Mouse (Mus musculus): ENCODE results near the gene Atrip. TPM values are rescaled to one million over a fixed set of nuclear protein-coding genes. Genes with fewer than 3 reads are reported as not detected.
A peak's percentile ranks its signal among the peaks of the same experiment; 100 is the strongest.

Gene Atrip
- 27.3 and 29.6 TPM in 2 replicates for polyA plus RNA-seq (2014; fragmentation: Nextera tagmentation; extraction: Ambion mirVana)

GRCm38 (mm10) chr9:109073661-109074573 lies at the start of gene Atrip:
TSS of gene Atrip (minus strand) at chr9:109074124.
- Histone ChIP-seq H3K4me1 (ENCODE audit: control insufficient read depth, insufficient read depth, low read length) (peaks cover 9% of the 10 kb centered on the region), H3K27me3 (replicated peaks; ENCODE audit: control insufficient read depth, insufficient read depth, low read length) (no peaks in the 10 kb centered on the region), H3K36me3 (ENCODE audit: control insufficient read depth, insufficient read depth, low read length) (peaks cover 38% of the 10 kb centered on the region), H3K9ac (ENCODE audit: low read length) (peak within 1 kb of the TSS; percentile 89), H3K4me2 (ENCODE audit: low read length) (peak within 1 kb of the TSS; percentile 92), H3K4me3 (ENCODE audit: low read depth, low read length) (peak within 1 kb of the TSS; percentile 82), H3K27ac (ENCODE audit: low read depth, low read length) (peak within 1 kb of the TSS; percentile 68), H3K9me3 (replicated peaks; ENCODE audit: control insufficient read depth, low read length) (no peaks in the 10 kb centered on the region)
- ATAC-seq (peak; percentile 100), DNase-seq (ENCODE audit: low spot score) (peak; percentile 95)
- WGBS, result under 1% methylated on average over 57 of the region's 57 CpGs

DNA sequence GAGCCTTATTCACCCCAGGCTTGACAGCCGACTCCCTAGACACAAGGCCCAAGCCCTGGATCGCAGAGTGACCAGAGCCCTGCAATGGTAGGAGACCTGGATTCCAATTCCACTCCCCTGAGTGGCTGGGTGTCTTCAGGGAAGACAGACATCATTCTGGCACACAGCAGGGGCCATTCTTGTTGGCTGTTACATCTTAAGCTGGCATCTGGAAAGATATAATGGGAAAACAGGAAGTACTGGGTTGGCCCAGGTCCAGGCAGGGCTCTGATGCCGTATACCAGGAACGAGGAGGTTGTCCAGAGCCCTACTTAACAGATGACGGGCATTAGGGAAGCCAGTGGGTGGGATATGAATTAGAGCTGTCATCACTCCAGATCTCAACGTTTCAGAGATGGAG lies 49.3 kb upstream of the Atrip start:
- H3K27me3 ChIP-seq (replicated peaks; ENCODE audit: control insufficient read depth, insufficient read depth, low read length), result no peaks in the 10 kb centered on the region
- H3K36me3 ChIP-seq (ENCODE audit: control insufficient read depth, insufficient read depth, low read length), result peaks cover 20% of the 10 kb centered on the region
- no peak overlapping the region for H3K9ac ChIP-seq (ENCODE audit: low read length)
- no peak for ATAC-seq
- no peaks in the 10 kb centered on the region for H3K4me1 ChIP-seq (ENCODE audit: control insufficient read depth, insufficient read depth, low read length)
- H3K9me3 ChIP-seq (replicated peaks; ENCODE audit: control insufficient read depth, low read length), result no peaks in the 10 kb centered on the region
- H3K27ac ChIP-seq (ENCODE audit: low read depth, low read length), result no peak overlapping the region
- H3K4me2 ChIP-seq (ENCODE audit: low read length), result no peak overlapping the region
- DNase-seq (ENCODE audit: low spot score), result peak; percentile 20
- WGBS, result 59% methylated on average over 6 of the region's 6 CpGs
- H3K4me3 ChIP-seq (ENCODE audit: low read depth, low read length), result no peak overlapping the region

GRCm38 (mm10) chr9:109122553-109123085 lies 48.7 kb upstream of the Atrip start:
- H3K27me3 ChIP-seq (replicated peaks; ENCODE audit: control insufficient read depth, insufficient read depth, low read length), result no peaks in the 10 kb centered on the region
- no peak overlapping the region for H3K4me2 ChIP-seq (ENCODE audit: low read length)
- H3K4me3 ChIP-seq (ENCODE audit: low read depth, low read length), result no peak overlapping the region
- WGBS, result 44% methylated on average over 2 of the region's 2 CpGs
- no peak overlapping the region for H3K27ac ChIP-seq (ENCODE audit: low read depth, low read length)
- no peak overlapping the region for H3K9ac ChIP-seq (ENCODE audit: low read length)
- H3K4me1 ChIP-seq (ENCODE audit: control insufficient read depth, insufficient read depth, low read length), result no peaks in the 10 kb centered on the region
- H3K36me3 ChIP-seq (ENCODE audit: control insufficient read depth, insufficient read depth, low read length), result peaks cover 26% of the 10 kb centered on the region
- DNase-seq (ENCODE audit: low spot score), result peak; percentile 72
- ATAC-seq, result peak; percentile 21; the same call in 1 of the 2 replicates
- no peaks in the 10 kb centered on the region for H3K9me3 ChIP-seq (replicated peaks; ENCODE audit: control insufficient read depth, low read length)

DNA sequence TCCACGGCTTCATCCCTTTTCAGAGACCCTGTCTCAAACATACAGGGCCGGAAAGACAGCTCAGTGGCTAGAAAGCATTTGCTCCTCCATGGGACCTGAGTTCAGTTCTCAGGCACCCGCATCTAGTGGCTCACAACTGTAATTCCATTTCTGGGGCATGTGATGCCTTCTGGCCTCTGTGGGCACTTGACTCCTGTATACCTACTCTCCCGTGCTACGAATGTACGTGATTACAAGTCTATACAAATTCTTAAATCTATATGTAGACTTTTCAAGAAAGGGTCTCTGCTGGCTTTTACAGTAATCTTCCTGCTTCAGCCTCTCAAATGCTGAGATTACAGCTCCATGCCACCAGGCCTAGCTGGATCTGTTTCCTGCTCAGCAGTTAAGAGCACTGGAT lies 47.0 kb upstream of the Atrip start:
- Histone ChIP-seq H3K27ac (ENCODE audit: low read depth, low read length) (no peak overlapping the region), H3K4me3 (ENCODE audit: low read depth, low read length) (no peak overlapping the region), H3K36me3 (ENCODE audit: control insufficient read depth, insufficient read depth, low read length) (peaks cover 43% of the 10 kb centered on the region), H3K4me2 (ENCODE audit: low read length) (no peak overlapping the region), H3K4me1 (ENCODE audit: control insufficient read depth, insufficient read depth, low read length) (no peaks in the 10 kb centered on the region), H3K9me3 (replicated peaks; ENCODE audit: control insufficient read depth, low read length) (no peaks in the 10 kb centered on the region), H3K27me3 (replicated peaks; ENCODE audit: control insufficient read depth, insufficient read depth, low read length) (no peaks in the 10 kb centered on the region), H3K9ac (ENCODE audit: low read length) (no peak overlapping the region)
- DNase-seq (ENCODE audit: low spot score) (no peak), ATAC-seq (no peak)
- 91% methylated on average over 6 of the region's 6 CpGs for WGBS

GRCm38 (mm10) chr9:109119571-109119970 lies 45.6 kb upstream of the Atrip start:
- Histone ChIP-seq H3K27ac (ENCODE audit: low read depth, low read length) (no peak overlapping the region), H3K36me3 (ENCODE audit: control insufficient read depth, insufficient read depth, low read length) (peaks cover 57% of the 10 kb centered on the region), H3K9ac (ENCODE audit: low read length) (no peak overlapping the region), H3K9me3 (replicated peaks; ENCODE audit: control insufficient read depth, low read length) (no peaks in the 10 kb centered on the region), H3K27me3 (replicated peaks; ENCODE audit: control insufficient read depth, insufficient read depth, low read length) (no peaks in the 10 kb centered on the region), H3K4me2 (ENCODE audit: low read length) (no peak overlapping the region), H3K4me1 (ENCODE audit: control insufficient read depth, insufficient read depth, low read length) (no peaks in the 10 kb centered on the region), H3K4me3 (ENCODE audit: low read depth, low read length) (no peak overlapping the region)
- 94% methylated on average over 9 of the region's 9 CpGs for WGBS
- DNase-seq (ENCODE audit: low spot score) (no peak), ATAC-seq (no peak)

GRCm38 (mm10) chr9:109118106-109118505 lies 44.2 kb upstream of the Atrip start:
- DNase-seq (ENCODE audit: low spot score), result no peak
- Histone ChIP-seq H3K4me1 (ENCODE audit: control insufficient read depth, insufficient read depth, low read length) (no peaks in the 10 kb centered on the region), H3K9me3 (replicated peaks; ENCODE audit: control insufficient read depth, low read length) (no peaks in the 10 kb centered on the region), H3K27ac (ENCODE audit: low read depth, low read length) (no peak overlapping the region), H3K9ac (ENCODE audit: low read length) (no peak overlapping the region), H3K4me3 (ENCODE audit: low read depth, low read length) (no peak overlapping the region), H3K36me3 (ENCODE audit: control insufficient read depth, insufficient read depth, low read length) (peaks cover 71% of the 10 kb centered on the region), H3K4me2 (ENCODE audit: low read length) (no peak overlapping the region), H3K27me3 (replicated peaks; ENCODE audit: control insufficient read depth, insufficient read depth, low read length) (no peaks in the 10 kb centered on the region)
- WGBS, result 92% methylated on average over 4 of the region's 4 CpGs
- ATAC-seq, result no peak

DNA sequence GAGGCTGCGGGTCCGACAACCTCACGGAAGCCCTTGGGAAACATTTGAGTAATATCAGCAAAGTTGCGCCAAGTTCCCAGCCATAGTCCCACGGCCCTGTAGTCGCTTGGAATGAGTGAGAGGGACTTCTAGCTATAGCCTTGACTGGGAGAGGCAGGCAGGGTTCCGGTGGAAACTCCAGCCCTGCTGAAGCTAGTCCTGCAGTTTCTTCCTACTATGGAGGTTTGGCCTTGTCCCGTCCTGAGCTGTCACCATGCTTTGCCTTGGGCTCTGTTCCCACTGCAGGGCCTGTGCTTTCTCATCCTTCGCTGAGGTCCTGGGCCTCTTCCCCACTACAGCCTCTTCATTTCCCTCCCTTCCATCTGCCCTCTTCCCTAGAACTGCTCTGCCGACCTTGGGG lies 42.3 kb upstream of the Atrip start:
- Histone ChIP-seq H3K27ac (ENCODE audit: low read depth, low read length) (no peak overlapping the region), H3K4me3 (ENCODE audit: low read depth, low read length) (no peak overlapping the region), H3K4me2 (ENCODE audit: low read length) (no peak overlapping the region), H3K9ac (ENCODE audit: low read length) (no peak overlapping the region), H3K9me3 (replicated peaks; ENCODE audit: control insufficient read depth, low read length) (no peaks in the 10 kb centered on the region), H3K4me1 (ENCODE audit: control insufficient read depth, insufficient read depth, low read length) (no peaks in the 10 kb centered on the region), H3K36me3 (ENCODE audit: control insufficient read depth, insufficient read depth, low read length) (peaks cover 90% of the 10 kb centered on the region), H3K27me3 (replicated peaks; ENCODE audit: control insufficient read depth, insufficient read depth, low read length) (no peaks in the 10 kb centered on the region)
- no peak for DNase-seq (ENCODE audit: low spot score)
- ATAC-seq, result no peak
- 94% methylated on average over 10 of the region's 10 CpGs for WGBS

DNA sequence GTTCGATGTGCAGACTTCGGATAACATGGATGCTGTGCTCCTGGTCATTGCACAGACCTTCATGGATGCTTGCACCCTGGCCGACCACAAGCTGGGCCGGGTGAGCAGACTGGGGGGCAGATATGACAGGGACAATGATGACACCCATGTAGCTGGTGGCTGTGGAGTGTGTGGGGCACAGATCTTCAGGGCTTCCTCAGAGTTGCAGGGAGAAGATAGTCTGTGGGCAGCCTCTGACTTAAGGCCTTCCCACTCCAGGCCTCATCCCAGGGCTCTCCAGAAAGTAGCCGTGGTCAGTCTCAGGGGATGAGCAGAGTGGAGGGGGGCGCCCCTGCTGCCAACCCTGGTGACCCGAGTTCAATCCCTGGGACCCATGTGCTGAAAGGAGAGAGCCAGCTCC lies 40.9 kb upstream of the Atrip start:
- ATAC-seq, result no peak
- 92% methylated on average over 7 of the region's 7 CpGs for WGBS
- no peak overlapping the region for H3K4me3 ChIP-seq (ENCODE audit: low read depth, low read length)

GRCm38 (mm10) chr9:109114276-109114675 lies 40.4 kb upstream of the Atrip start:
- peaks cover 100% of the 10 kb centered on the region for H3K36me3 ChIP-seq (ENCODE audit: control insufficient read depth, insufficient read depth, low read length)
- H3K9me3 ChIP-seq (replicated peaks; ENCODE audit: control insufficient read depth, low read length), result no peaks in the 10 kb centered on the region
- ATAC-seq (no peak), DNase-seq (ENCODE audit: low spot score) (no peak)
- no peak overlapping the region for H3K4me3 ChIP-seq (ENCODE audit: low read depth, low read length)
- H3K9ac ChIP-seq (ENCODE audit: low read length), result no peak overlapping the region
- H3K4me2 ChIP-seq (ENCODE audit: low read length), result no peak overlapping the region
- 92% methylated on average over 11 of the region's 11 CpGs for WGBS
- H3K27ac ChIP-seq (ENCODE audit: low read depth, low read length), result no peak overlapping the region
- no peaks in the 10 kb centered on the region for H3K4me1 ChIP-seq (ENCODE audit: control insufficient read depth, insufficient read depth, low read length)
- no peaks in the 10 kb centered on the region for H3K27me3 ChIP-seq (replicated peaks; ENCODE audit: control insufficient read depth, insufficient read depth, low read length)

More for the DNA sequence above, 40.9 kb upstream of the Atrip start:
- Histone ChIP-seq H3K4me2 (ENCODE audit: low read length) (no peak overlapping the region), H3K36me3 (ENCODE audit: control insufficient read depth, insufficient read depth, low read length) (peaks cover 100% of the 10 kb centered on the region), H3K9ac (ENCODE audit: low read length) (no peak overlapping the region), H3K27ac (ENCODE audit: low read depth, low read length) (no peak overlapping the region), H3K27me3 (replicated peaks; ENCODE audit: control insufficient read depth, insufficient read depth, low read length) (no peaks in the 10 kb centered on the region), H3K9me3 (replicated peaks; ENCODE audit: control insufficient read depth, low read length) (no peaks in the 10 kb centered on the region), H3K4me1 (ENCODE audit: control insufficient read depth, insufficient read depth, low read length) (no peaks in the 10 kb centered on the region)
- DNase-seq (ENCODE audit: low spot score), result no peak
